Mouse (Mus musculus): ENCODE measurements around the gene Ube2e1.
"Not testable (repeated sequence)": the region's sequence is repeated elsewhere in the genome, so short reads cannot be mapped to it uniquely, and the experiment has no call there.

The Ube2e1 gene

DNA sequence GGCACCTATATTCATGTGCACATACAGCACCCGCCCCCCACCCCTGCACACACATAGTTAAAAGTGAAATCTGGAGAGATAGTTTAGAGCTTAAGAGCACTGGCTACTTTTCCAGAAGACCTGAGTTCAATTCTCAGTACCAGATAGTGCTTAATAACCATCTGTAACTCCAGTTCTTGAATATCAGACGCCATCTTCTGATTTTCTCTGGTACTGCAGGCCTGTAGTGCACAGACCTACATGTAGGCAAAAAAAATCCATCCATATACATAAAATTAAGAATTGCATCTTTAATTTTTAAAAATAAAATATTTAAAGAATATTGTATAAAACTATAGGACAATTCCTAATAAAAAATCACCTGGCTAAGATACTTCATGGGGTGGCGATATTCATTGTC lies 70.5 kb downstream of the Ube2e1 start:
- intact Hi-C loops (cut with DNase I) = no loop called here

DNA sequence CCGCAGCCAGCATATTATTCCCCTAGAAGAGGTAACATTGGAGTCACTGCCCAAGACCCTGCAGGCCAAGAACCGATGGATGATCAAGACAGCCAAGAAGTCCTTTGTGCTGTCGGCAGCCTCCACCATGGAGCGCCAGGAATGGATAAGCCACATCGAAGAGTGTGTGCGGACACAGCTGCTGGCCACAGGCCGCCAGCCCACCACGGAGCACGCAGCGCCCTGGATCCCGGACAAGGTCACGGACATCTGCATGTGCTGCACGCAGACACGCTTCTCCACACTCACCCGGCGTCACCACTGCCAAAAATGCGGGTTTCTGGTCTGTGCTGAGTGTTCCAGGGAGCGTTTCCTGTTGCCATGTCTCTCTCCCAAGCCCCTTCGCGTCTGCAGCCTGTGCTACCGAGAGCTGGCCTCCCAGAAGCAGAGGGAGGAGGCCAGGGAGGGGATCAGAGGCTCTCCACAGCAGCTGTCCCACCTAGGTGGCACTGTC lies 89.0 kb downstream of the Ube2e1 start:
- intact Hi-C loops (cut with DNase I) = no loop called here

DNA sequence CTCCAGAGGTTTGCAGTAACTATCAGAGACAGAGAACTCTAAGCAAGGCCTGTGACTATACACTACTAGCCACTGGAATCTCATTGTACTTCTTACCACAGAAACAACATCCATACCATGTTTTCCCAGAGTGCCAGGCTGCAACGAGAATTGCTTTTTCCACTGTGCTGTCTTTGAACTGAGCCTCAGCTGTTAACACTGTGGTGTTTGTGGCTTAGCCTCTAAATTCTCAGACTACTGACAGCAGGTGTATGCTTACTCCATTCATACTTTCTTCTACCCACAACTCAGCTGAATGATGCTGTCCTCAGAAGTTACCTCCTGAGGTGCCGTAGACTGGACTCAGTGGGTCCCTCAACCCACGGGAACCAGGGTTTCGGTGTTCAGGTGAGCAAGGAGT lies 89.9 kb downstream of the Ube2e1 start:
- intact Hi-C loops (cut with DNase I) = no loop called here

DNA sequence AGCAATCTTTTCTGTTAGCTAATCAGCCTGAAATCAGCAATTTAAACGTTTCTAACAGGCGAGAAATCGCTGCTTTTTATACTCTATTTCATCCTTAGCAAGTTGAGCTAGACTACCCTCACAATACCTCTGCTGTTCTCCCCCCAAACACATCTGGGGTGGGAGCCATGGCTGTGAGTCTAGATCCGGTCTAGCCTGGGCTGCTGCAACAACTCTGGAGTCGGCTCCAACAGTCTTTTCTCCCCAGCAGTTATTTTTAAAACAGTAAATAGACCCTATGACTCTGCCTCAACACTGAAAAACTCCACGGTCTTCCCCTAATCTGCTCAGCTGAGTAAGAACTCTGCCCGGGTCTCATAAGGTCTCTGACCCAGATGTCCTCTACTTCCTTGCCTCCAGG lies 91.5 kb downstream of the Ube2e1 start:
- intact Hi-C loops (cut with DNase I) = no loop called here

DNA sequence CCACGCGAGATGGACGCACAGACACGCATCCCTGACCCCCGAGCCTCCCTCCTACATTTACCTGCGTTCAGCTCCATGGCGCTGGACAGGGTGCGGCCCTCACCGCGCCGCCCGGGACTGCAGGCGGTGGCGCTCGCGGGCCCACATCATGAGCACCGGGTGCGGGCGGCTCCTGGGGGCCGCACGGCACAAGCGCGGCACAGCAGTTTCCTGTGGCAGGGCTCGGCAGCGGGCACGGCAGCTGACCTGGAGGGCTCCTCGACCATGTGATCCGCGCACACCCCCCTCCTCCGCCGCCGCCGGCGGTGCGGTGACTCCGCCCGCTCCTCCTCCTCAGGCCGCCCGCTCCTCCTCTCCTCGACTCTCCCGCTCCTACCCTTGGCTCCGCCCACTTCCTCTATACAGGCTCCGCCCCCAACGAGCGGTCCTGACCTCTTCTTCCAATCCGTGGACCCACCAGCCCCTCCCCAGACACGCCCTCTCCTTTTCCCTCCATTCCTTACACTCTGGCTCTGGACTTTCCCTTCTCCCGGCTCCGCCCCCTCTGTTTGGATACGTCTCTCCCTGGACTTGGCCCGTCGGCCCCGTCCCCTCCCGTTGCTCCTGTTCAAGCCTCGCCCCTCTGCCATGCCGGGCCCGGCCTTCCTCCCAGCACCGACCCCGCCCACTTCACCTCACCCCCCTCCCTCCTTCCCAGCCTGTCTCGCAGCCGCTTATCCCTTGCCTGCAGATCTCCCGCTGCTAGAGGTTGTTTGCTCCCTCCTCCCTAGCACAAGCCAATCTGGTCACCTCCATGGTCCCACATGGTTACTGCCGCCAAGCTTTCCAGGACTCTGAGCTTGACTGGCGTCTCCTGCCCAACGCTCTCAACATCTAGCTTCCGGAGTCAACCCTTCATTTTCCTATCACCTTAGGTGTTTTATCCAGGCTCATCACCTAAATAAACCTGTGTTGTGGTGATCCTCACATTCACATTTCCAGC lies 92.6 kb downstream of the Ube2e1 start, which contains the start of gene Nr1d2:
TSS of gene Nr1d2 (minus strand) at position 378 of the 982 bp plus-strand sequence.
- intact Hi-C loops (cut with DNase I) = loop anchor here (2.0 kb wide), 1 partner anchor 32 kb away; the partner anchor contains the start of genes Nkiras1 and Rpl15

DNA sequence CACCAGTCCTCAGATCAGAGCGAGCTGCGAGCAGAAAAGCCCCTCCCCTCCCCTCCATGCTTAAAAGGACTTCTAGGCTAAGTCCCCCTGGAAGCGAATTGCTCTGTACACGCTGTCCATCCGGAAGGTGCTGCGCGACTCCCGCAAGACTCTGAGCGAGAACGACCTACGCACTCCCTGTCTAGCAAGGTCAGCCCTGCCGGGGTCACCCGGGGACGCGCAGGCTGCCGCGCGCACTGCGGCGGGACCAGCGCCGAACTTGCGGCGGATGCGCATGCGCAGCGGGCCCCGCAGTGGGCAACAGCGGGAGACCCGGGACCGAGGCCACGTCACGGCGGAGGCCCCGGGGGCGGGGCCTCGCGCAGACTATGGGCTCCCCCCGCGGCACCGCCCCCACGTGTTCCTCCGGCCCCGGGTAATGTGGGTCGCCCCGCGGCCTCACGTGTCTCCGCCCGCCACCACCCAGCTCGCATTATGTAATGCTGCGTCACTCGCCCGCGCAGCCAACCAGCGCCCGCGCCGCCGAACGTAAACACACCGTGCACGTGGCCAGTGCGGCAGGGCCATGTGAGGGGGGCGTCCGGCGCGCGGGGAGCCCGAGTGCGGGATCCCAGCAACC lies 93.4 kb downstream of the Ube2e1 start:
- intact Hi-C loops (cut with DNase I) = loop anchor here (2.0 kb wide), 1 partner anchor 33 kb away; the partner anchor contains the start of genes Nkiras1 and Rpl15

DNA sequence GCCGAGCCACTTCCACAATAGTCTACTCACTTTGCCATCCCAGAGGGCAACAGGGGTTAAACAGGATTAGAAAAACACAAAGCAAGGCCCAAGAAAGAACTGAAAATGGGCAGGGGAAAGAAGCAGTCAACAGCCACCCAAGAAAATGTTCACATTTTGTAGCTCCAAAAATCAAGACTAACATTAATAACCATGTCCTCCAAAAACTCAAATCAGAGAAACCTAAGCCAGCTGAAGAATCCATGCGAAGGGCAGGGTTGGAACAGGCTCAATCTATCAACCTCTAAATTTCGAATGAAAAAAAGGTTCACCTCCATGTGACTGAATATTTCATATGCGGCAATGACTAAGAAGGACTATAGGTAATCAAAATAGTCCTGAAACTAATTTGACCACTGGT lies 94.3 kb downstream of the Ube2e1 start:
- intact Hi-C loops (cut with DNase I) = no loop called here

DNA sequence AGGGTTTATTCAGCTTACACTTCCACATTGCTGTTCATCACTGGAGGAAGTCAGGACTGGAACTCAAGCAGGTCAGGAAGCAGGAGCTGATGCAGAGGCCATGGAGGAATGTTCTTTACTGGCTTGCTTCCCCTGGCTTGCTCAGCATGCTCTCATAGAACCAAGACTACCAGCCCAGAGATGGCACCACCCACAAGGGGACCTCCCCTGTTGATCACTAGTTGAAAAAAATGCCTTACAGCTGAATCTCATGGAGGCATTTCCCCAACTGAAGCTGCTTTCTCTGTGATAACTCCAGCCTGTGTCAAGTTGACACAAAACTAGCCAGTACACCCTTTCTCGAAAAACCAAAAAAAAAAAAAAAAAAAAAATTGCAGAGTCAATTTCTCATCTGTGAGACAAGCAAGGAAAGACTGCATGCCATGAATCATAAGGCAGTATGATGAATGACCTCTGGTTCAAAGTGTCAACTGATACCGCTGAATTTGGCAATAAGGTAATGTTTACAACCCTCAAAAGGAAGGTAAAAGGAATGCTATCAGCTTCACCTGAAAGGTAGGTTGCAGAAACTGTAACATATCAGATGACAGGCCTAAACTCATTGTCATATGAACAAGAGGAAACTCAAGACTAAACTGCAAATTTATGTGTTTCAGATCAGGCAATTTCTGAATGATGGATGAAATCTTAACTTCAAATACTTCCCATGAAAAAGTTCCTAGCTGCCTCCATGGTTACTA lies 95.0 kb downstream of the Ube2e1 start:
- intact Hi-C loops (cut with DNase I) = not testable (repeated sequence)

DNA sequence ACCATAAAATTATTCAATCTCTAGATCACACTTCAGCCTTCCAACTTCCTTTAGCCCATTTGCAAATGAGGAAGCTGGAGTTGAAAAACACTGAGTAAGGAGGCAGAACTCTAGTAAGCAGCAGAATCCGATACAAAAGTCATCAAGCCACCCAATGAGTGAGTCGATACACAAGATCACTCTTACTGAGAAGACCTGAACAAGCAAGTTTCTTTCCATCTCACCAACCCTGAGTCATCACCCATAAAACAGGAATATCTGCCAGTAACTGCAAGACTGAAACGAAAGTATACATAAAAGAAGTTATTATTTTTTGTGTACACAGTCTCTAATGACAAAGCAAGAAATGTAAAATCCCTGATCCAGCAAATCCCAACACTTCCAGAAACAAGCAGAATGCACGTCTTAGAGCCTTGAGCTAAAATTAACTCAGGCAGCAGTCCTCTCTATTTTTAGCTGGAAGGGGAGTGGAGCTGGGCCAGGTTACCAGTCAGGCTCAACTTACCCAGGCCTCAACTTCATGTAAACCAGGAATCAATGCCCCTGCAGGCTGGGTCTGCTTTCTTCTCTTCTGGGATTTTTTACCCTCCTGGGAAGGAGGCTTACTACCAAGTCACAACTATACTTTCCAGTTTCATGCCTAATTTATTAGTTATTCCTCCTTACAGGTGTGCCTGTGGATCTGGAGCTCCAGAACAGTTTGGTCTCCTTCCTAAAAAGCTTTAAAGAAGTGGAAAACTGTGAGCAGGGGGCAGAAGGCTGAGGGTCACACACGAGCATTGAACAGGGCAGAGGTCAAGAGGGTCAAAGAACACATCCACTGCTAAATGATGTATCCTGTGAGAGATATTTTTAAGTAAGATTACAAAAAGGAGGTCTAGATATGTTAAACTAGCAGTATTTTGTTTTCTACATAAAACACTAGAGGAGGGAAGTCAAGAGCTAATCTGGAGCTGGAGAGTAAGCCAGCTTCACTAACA lies 97.4 kb downstream of the Ube2e1 start:
- intact Hi-C loops (cut with DNase I) = no loop called here

DNA sequence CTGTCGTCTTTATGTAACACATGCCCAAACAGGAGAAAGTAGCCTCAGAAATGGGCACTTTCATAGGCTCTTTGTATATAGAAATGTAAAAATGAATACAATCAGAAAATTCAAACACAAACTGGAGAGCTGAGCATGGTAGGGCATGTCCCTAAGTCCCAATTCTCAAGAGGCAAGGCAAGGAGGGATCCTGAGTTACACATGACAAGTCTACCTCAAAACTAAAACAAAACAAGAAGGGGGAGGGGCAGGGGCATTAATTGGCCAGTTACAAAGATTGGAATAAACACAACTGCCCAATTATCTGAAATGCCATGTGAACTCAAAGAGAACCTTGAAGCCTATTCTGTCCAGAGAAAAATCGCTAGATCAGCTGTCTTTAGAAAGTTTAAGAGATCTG lies 98.6 kb downstream of the Ube2e1 start:
- intact Hi-C loops (cut with DNase I) = no loop called here
